Mouse (Mus musculus) mouse trophoblast stem cell (cell line): Measurements from ENCODE around the gene Saxo1.

ENCODE experiments used
- in situ Hi-C, 2 experiments: fragments of 300-500 bp; cut with MseI, MboI; formaldehyde crosslinking; loops; 2 replicates in 1 of 2; 3 replicates in 1 of 2; pipeline ENCODE4 v1.15.1; 2025

Gene Saxo1

DNA sequence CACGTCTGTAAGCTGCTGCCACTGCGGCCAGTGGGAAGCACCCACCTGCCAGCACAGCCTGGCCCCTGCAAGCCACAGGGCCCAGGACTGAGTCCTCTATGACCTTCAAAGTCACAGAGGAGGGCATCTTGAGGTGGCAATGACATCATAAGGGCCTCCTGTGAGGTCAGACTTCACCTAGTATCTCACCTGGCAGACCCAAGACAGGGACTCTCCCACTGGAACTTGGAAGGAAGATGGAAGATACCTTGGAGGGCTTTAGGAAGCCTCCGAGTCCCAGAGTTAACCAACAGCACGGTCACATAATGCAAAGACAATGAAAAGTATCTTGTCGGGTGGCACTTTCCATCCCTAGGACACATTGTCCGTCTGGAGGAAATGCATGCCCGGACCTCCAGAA, at the start of gene Saxo1:
Gene Saxo1 (minus strand): TSS at position 101 of the 400 bp plus-strand sequence.
- in situ Hi-C loops, result no loop called here

DNA sequence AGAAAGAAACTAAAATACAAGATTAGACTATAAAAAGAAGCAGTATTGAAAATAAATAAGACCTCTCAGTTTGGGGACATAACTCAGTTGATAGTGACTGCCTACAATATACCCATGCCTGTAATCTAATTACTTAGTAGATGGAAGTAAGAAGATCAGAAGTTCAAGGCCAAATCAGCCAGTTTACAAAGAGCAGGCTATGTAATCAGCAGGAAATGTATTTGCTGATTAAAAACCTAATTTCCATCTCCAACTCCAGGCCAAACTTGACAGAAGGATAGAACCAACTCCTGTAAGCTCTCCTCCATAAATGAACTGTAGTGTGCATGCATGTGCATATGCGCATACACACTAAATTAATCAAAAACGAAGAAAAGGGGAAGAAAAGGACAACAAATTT, 33.2 kb upstream of the Saxo1 start:
- in situ Hi-C loops, result no loop called here

DNA sequence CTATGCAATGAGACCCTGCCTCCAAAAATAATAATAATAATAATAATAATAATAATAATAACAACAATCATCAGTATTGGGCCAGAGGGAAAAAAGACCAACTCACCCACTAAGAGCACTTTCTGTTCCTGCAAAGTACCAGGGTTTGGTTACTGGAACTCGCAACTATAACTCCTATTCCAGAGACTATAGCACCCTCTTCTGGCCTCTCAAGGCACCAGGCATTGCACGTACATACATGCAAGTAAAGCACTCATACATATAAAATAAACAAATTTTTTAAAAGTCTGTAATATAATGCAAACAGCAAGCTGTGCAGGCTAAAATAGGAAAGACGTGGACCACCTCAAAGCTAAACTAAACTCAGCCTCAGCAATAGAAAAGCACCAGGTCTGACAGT, 30.1 kb upstream of the Saxo1 start:
- in situ Hi-C loops, result no loop called here

DNA sequence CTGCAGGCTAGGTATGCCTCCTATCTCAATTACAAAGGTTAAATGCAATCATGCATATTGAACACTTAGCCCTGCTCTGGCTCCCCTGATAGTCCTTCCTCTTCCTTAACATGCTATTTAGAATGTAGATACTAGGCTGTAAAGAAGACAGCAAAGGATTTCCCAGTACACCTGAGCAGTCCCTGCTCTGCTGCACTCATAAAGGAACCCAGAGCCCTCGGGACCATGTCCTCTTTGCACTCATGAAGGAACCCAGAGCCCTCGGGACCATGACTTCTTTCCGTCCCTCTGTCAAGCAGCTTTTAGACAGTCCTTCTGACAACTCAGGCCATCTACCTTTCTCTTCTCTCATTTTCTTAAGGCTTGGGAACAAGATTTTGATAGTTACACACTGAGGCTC, 22.5 kb upstream of the Saxo1 start:
- in situ Hi-C loops, result no loop called here

DNA sequence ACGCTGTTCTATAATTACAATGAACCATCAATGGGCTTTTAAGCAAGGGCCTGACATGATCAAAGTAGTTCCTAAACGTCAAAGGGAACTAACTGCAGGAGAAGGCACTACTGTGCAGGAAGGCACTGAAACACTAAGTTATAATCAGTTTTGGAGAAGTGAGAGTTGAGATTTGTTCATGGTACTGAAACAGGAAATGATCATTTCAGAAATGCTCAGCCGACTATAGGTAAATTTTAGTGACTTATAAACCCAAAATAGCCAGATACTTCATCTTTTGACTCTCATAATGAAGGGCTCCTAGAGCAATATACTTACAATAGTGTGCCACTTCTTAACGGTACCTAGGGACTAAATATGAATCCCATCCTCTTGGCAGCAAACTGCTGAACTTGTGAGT, 21.9 kb upstream of the Saxo1 start:
- in situ Hi-C loops, result no loop called here

DNA sequence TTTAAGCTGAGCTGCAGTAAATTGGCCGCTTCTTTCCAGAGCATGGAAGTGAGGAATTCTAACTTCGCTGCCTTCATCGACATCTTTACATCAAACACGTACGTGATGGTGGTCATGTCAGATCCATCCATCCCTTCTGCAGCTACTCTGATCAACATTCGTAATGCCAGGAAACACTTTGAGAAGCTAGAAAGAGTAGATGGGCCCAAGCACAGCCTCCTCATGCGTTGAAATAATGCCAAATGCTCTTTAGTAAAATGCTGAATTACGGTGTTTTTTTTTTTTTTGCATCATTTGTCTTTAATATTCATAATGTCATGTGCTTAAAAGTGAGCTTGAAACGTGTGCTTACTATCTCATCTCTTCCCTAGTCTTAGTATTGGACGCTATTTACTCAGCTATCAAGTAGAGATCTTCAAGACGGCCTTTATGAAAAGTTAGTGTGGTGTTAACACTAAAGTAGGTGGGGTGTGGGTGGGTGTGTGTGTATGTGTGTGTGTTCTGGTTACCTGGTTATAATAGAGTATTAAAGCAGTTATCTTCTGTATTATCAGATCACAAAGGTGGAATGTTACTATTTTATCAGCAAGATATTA, 18.6 kb upstream of the Saxo1 start:
- in situ Hi-C loops, result no loop called here

DNA sequence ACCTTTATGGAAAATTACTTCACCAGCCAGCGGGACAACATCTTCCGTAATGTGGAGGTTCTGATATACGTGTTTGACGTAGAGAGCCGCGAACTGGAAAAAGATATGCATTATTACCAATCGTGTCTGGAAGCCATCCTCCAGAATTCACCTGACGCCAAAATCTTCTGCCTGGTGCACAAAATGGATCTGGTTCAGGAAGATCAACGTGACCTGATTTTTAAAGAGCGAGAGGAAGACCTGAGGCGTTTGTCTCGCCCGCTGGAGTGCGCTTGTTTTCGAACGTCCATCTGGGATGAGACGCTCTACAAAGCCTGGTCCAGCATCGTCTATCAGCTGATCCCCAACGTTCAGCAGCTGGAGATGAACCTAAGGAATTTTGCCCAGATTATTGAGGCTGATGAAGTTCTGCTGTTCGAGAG, 18.0 kb upstream of the Saxo1 start:
- in situ Hi-C loops, result no loop called here

DNA sequence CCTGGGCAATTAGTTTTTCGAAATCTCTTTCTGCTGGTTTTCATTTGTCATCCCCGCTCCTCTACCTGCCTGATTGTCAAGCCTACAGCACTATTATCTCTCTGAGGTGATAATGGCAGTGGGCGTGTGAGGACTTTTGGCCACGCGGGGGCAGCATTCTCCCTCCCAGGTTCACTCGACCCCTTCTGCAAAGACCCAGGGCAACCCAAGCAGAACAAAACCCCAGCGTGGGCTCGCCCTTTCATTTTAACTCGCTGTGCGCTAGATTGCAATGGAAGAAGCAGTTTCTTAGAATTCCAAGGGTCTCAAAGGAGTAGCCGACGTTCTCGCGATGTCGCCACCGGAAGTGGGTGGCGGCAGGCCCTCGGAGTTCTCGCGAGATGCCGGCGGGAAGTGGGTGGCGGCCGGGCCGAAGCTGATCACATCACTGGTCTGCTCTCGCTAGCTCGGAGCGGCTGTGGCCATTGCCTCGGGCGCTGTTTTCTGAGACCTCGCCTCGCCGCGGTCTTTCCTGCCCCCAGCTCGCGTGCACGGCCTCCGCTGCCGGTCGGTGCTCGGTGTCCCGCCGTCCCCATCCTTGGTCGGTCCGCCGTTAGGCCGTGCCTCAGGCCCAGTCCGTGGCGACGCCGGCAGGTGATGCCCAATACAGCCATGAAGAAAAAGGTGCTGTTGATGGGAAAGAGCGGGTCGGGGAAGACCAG, 17.3 kb upstream of the Saxo1 start, which contains the start of gene Rraga:
Gene Rraga (plus strand): TSS at position 386 of the 701 bp plus-strand sequence.
- in situ Hi-C loops, result no loop called here

DNA sequence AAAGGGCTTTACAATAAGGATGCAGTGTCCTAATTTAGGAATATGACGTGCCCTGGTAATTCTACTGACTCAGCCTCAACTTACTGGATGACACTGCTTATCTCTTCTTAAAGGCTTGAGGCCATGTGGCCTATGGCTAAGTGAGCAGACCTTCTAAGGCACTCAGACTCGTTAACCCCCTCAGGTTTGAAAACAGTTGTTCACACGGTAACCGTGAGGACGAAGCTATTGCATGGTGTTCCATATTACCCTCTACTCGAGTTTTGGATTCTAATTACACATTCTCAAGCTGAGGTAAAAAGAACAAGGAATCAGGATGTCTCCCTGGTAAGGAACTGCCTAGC, 16.8 kb upstream of the Saxo1 start:
- in situ Hi-C loops, result no loop called here

DNA sequence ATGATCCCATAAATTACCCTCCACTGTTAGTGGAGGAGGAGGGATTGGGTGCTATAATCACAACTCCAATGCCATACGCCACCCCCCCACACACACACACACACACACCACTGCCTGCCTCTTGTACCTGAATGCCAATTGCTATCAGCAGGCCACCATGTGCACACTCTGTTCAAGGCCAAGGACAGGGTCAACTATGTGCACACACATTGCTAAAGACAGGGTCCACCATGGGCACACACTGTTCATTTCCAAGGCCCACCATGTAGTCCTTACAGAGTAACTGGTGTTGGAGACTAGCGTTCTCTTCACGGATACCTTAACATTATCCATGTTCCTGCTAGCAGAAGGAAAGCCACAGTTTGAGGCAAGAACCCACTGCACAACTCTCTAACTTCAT, 2.9 kb upstream of the Saxo1 start:
- in situ Hi-C loops, result no loop called here

DNA sequence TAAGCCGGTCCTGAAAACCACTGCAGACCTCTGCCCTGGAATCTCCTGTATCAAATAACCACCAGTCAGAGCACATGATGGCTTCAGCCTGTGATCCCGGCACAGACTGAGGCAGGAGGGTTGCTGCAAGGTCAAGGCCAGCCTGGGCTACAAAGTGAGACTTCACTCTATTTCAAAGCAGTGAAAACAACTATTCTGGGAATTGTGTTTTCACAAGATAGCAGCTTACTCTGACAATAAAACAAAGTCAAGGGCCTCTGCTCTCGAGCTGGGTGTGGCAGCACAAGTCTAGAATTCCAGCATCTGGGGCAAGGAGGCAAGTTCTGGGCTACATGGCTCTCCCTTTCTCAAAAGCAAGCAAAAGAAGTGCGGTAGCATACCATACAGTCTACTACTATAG, 878 bp upstream of the Saxo1 start:
- in situ Hi-C loops, result no loop called here

DNA sequence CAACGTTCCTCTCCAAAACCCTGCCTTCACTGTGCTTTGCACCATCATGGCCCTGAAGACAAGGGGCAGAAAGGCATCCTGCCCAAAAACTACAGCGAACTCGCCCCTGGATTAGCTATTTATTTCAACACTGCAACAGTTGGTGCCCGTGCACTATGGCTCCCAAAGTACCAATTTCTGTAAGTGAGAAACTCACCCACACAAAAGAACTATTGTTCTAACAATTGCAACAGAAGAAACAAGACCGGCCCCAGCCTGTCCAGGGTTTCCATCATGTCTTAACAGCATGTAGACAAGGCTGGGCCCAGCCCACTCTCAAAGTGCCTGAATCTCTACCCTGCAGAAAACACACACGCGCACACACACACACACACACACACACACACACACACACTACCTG, 757 bp downstream of the Saxo1 start:
- in situ Hi-C loops, result no loop called here

DNA sequence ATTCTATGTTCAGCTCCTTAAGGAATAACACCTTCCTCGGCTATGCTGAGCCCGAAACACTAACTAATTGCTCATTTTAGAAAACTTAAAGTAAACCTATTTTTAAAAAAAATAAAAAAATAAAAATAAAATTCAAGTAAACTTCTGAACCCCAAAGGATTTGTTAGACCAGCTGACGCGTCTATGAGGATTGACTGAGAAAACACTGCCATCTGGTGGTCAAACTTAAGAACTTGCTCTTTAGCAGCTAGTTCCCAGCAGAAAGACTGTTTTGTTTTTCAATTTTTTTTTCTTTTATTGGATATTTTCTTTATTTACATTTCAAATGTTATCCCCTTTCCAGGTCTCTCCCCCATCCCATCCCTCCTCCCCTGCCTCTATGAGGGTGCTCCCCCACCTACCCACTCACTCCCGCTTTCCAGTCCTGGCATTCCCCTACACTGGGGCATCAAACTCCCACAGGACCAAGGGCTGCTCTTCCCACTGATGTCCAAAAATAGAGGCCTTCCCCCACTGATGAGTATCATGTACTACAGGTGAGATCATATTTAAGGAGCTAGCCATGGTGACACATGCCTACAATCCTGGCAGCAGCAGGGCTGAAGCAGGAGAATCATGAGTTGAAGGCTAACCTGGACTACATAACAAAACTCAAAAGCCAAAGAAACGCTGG, 3.0 kb downstream of the Saxo1 start:
- in situ Hi-C loops, result no loop called here

DNA sequence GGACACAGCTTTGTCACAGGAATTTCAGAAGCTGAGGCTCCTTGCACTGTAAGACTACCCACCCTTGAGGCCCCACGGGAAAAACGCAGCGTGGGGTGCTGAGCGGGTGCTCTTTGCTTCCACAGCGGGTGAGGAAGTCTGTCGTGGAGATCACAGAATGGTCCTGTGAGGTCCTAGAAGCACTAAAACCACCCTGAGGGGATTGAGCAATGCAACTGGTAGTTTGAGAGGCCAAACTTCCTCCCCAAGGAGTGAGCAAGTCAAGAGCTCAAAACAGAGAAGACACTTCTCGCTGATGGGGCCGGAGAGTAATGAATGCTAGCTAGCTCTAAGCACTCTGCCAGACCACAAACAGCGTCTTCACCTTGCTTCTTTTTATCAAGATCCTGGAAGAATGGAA, 9.8 kb downstream of the Saxo1 start:
- in situ Hi-C loops, result loop anchor here (25.0 kb wide), 1 partner anchor 711 kb away; no protein-coding TSS in a partner anchor

DNA sequence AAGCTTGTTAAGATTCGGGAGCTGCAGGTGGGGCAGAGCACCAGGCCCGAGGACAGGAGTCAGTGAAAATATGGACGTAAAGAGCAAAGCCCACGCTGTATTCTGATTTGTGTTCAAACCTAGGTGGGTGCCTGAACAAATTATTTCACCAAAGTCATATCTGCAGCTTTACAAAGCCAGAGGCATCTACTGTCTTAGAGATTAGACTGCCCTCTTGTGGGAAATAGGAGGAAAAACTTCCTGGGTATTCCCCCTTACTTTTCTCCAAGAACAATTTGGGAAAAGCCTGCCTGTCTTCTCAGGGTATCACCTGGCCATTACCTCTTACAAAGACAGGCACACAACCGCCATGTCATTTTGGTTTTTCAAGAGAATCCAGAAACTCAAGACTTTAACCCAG, 12.5 kb downstream of the Saxo1 start:
- in situ Hi-C loops, result loop anchor here (25.0 kb wide), 1 partner anchor 708 kb away; no protein-coding TSS in a partner anchor

DNA sequence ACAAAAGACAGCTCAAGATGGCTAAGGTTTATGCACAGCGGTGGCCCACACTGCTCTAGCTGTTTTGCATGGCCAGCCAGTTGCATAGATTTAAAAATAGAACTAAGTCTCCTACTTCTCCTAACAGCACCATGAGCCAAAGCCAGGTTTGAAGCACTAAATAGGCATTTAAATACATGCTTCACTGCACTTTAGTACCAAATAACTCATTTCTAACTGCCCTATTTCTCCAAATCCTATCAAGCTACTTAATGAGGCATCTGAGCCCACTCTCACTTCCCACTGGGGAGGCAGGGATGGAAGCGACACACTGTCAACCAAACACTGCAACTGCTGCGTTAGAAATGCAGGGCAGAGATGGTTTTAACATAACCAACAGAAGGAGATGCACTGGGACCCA, 14.1 kb downstream of the Saxo1 start:
- in situ Hi-C loops, result loop anchor here (25.0 kb wide), 1 partner anchor 707 kb away; no protein-coding TSS in a partner anchor

DNA sequence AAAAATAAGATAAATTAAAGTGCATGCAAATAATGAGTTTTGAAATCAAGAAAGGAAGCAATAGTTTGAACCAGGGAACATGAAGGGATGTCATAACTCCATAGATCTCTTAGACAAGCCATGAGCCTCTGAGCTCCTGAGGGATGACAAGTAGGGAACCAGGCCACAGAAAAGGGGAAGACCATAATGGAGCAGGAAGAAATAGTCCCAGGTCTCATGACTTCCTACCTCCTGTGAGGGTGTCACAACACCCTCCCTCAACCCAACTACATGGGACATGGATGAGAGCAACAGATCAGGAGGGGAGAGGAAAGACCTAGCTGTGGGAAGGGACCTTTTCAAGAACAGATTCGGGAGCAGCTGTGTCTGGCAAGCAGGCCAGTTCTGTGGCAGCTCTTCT, 16.6 kb downstream of the Saxo1 start:
- in situ Hi-C loops, result loop anchor here (25.0 kb wide), 1 partner anchor 704 kb away; no protein-coding TSS in a partner anchor

DNA sequence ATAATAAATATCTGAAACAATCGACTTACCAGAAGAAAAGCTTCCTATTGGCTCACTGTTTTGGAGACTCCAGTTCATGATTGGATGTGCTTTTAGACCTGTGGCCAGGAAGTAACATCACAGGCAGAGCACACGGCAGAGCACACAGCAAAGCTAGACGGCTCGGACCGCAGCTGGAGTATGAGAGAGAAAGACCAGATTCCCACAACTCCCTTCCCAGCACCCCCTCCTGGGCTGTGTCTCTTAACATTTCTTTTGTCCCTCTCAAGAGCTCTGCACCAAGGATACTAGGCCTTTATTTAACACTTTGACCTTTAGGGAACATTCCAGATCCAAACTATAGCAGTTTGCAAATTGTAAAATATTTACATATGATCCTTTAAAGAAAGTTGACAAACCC, 19.2 kb downstream of the Saxo1 start:
- in situ Hi-C loops, result loop anchor here (25.0 kb wide), 1 partner anchor 702 kb away; no protein-coding TSS in a partner anchor

DNA sequence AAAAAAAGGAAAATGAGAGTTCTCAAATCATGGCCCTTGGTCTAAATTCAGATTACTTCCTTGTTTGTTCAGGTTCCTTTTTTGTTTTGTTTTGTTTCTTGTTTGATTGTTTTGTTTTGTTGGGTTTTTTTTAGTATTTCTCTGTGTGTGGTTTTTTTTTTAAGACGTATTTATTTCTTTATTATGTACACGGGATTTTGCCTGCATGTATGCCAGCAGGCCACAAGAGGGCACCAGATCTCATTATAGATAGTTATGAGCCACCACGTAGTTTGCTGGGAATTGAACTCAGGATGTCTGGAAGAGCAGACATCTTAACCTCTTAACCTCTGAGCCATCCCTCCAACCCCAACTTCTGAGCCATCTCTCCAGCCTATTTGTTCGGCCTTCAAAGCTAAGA, 20.2 kb downstream of the Saxo1 start:
- in situ Hi-C loops, result loop anchor here (25.0 kb wide), 1 partner anchor 701 kb away; no protein-coding TSS in a partner anchor

DNA sequence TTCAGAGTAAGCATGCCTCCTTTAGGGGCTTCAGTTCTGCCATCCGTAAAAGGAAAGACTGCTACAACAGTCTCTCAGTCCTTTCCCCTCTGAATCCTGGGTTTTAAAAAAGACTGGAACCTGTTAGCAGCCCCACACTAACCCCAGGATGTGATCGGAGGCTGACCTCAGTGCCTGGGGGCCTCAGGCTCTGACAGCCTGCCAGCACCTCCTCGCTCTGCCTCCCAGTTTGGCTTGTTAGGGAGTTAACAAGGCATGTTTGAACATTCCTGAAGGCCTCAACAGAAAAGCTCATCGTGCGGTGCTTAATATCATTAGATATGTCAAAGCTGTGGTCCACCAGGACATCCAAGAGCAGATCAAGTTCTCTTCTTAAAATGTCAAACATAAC, 24.0 kb downstream of the Saxo1 start:
- in situ Hi-C loops, result loop anchor here (25.0 kb wide), 1 partner anchor 697 kb away; no protein-coding TSS in a partner anchor

DNA sequence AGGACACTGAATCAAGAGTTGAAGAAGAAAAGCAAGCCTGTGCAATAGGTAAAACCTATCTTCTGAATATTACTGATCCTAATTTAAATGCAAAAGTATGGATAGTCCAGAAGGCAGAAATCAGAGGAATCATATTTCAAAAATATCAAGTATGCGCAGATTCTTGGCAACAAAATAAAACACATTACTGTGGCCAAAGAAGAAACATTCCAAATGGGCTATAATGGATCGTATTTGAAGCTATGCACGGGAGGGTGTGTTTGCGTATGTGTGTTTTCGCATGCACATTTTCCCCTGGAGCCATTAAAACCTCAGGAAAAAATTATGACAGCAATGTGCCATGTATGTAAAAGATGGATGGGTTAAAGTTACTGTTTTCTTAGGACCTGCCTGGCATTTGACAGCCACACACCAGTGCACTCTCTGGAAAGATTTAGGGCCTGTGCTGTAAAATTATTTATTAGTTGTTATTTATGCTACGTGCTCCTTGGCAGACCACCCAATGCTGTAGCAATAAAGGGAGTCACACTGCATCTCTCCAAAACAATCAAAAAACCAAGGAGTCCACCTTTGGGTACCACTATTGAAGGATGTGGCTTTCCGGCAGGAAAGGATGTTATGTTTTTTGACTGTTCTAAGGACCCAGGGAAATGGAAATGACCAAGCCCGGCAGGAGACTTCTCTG, 24.6 kb downstream of the Saxo1 start:
- in situ Hi-C loops, result loop anchor here (25.0 kb wide), 1 partner anchor 696 kb away; no protein-coding TSS in a partner anchor

DNA sequence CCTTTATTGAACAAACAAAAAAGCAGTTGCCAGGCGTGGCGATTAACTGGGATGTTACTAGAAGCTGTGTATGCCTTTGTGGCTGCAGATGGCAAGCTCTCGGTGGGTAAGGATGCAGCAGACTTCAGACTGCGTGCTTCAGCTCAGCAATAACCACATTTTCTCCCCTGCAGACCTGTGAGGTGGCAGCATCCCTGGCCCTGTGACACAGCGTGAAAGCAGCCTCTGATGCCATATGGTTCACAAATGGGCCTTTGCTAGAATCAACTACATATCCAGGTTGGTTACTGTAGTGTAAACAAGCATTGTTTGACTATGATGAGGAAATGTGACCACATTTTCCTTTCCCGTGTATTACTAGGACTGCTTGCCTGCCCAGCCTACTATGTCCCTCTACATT, 29.0 kb downstream of the Saxo1 start:
- in situ Hi-C loops, result loop anchor here (25.0 kb wide), 1 partner anchor 692 kb away; no protein-coding TSS in a partner anchor
